Mouse (Mus musculus) midbrain, embryonic 14.5 days (tissue): ENCODE data around the gene Sik3. TPM values are rescaled to one million over a fixed set of nuclear protein-coding genes. Genes with fewer than 3 reads are reported as not detected.

Experiments used
- ATAC-seq: fragments of 200-750 bp; cut with Nextera tagmentation; 2 replicates; pipeline ENCODE4 v1.8.0; 2017; ENCODE audit warnings: moderate number of reproducible peaks, moderate library complexity; ENCODE audit not compliant: low FRiP score, low TSS enrichment
- DNase-seq: peaks from one replicate; pipeline ENCODE4 v3.0.0-alpha.2; 2015
- H3K27ac ChIP-seq: fragments of 300-500 bp; sonication (generic); replicated peaks from 2 replicates; pipeline ENCODE4 v1.5.1; 2014; ENCODE audit warnings: mild to moderate bottlenecking, low read depth, low read length, moderate library complexity
- H3K27me3 ChIP-seq: fragments of 300-500 bp; sonication (generic); 2 replicates; pipeline ENCODE4 v1.6.1; 2014; ENCODE audit warnings: low read length, control low read depth, mixed read lengths; ENCODE audit not compliant: control insufficient read depth, insufficient read depth
- H3K36me3 ChIP-seq: fragments of 300-500 bp; sonication (generic); 2 replicates; pipeline ENCODE4 v1.6.1; 2014; ENCODE audit warnings: low read length, control low read depth; ENCODE audit not compliant: control insufficient read depth, insufficient read depth
- H3K4me1 ChIP-seq: fragments of 300-500 bp; sonication (generic); 2 replicates; pipeline ENCODE4 v1.6.1; 2014; ENCODE audit warnings: mild to moderate bottlenecking, antibody characterized with exemption, low read length, control low read depth; ENCODE audit not compliant: control insufficient read depth, insufficient read depth
- H3K4me2 ChIP-seq: fragments of 300-500 bp; sonication (generic); 2 replicates; pipeline ENCODE4 v1.6.1; 2014; ENCODE audit warnings: mild to moderate bottlenecking, low read length, moderate library complexity
- H3K4me3 ChIP-seq: fragments of 300-500 bp; sonication (generic); replicated peaks from 2 replicates; pipeline ENCODE4 v1.5.1; 2014; ENCODE audit warnings: low read depth, low read length
- H3K9ac ChIP-seq: fragments of 300-500 bp; sonication (generic); replicated peaks from 2 replicates; pipeline ENCODE4 v1.6.1; 2014; ENCODE audit warnings: mild to moderate bottlenecking, low read length, moderate library complexity
- H3K9me3 ChIP-seq: fragments of 300-500 bp; sonication (generic); 2 replicates; pipeline ENCODE4 v1.6.1; 2016; ENCODE audit warnings: low read length, control low read depth, mixed read lengths; ENCODE audit not compliant: control insufficient read depth
- WGBS: fragments of 180-500 bp; shearing (Covaris S2); extraction: QIAGEN DNeasy Blood & Tissue Kit; methylation state at CpG from one replicate; pipeline ENCODE4 v1.1.7; 2014; 5-methylcytosine and 5-hydroxymethylcytosine counted together
- polyA plus RNA-seq: library from polyadenylated mRNA; unstranded; fragments of >200 nt; fragmentation: Nextera tagmentation; extraction: Ambion mirVana; gene quantifications from 2 replicates; pipeline ENCODE4 v1.2.1, GENCODE M21; 2014

The Sik3 gene
- polyA plus RNA-seq, 1 experiment from 2014 or later = 10.3 TPM

GRCm38 (mm10) chr9:46072101-46072835 lies 59.6 kb downstream of the Sik3 start:
- no peak for ATAC-seq
- H3K4me3 ChIP-seq = no peak overlapping the region
- no peak for DNase-seq
- H3K4me2 ChIP-seq = no peak overlapping the region
- H3K9me3 ChIP-seq = no peaks in the 10 kb centered on the region
- no peaks in the 10 kb centered on the region for H3K36me3 ChIP-seq
- WGBS = 74% methylated on average over 9 of the region's 9 CpGs
- H3K27me3 ChIP-seq = no peaks in the 10 kb centered on the region
- H3K4me1 ChIP-seq = 0 out of 2 replicates have a peak, but pooled peaks cover 4% of the 10 kb centered on the region
- no peak overlapping the region for H3K9ac ChIP-seq
- H3K27ac ChIP-seq = no peak overlapping the region

GRCm38 (mm10) chr9:46073443-46073842 lies 60.8 kb downstream of the Sik3 start:
- Histone ChIP-seq H3K36me3 (no peaks in the 10 kb centered on the region), H3K9ac (no peak overlapping the region), H3K4me1 (0 out of 2 replicates have a peak, but pooled peaks cover 4% of the 10 kb centered on the region), H3K4me3 (no peak overlapping the region), H3K27ac (no peak overlapping the region), H3K4me2 (no peak overlapping the region), H3K27me3 (no peaks in the 10 kb centered on the region), H3K9me3 (no peaks in the 10 kb centered on the region)
- 90% methylated on average over 3 of the region's 3 CpGs for WGBS
- DNase-seq = no peak
- no peak for ATAC-seq

- no peak overlapping the region for H3K4me2 ChIP-seq
- no peaks in the 10 kb centered on the region for H3K36me3 ChIP-seq
- no peak for ATAC-seq
- WGBS = 84% methylated on average over 2 of the region's 2 CpGs
- H3K27me3 ChIP-seq = no peaks in the 10 kb centered on the region
- no peak overlapping the region for H3K4me3 ChIP-seq
- no peak for DNase-seq
- H3K9ac ChIP-seq = no peak overlapping the region
- H3K27ac ChIP-seq = no peak overlapping the region
- H3K4me1 ChIP-seq = 0 out of 2 replicates have a peak, but pooled peaks cover 4% of the 10 kb centered on the region
- no peaks in the 10 kb centered on the region for H3K9me3 ChIP-seq
Observed at GRCm38 (mm10) chr9:46075578-46075977, 63.0 kb downstream of the Sik3 start.

GRCm38 (mm10) chr9:46082381-46082821 lies 69.8 kb downstream of the Sik3 start:
- H3K36me3 ChIP-seq = no peaks in the 10 kb centered on the region
- H3K4me3 ChIP-seq = no peak overlapping the region
- H3K27ac ChIP-seq = no peak overlapping the region
- H3K4me1 ChIP-seq = no peaks in the 10 kb centered on the region
- H3K4me2 ChIP-seq = no peak overlapping the region
- H3K9me3 ChIP-seq = no peaks in the 10 kb centered on the region
- H3K27me3 ChIP-seq = no peaks in the 10 kb centered on the region
- DNase-seq (peak; percentile 14), ATAC-seq (no peak)
- 73% methylated on average over 6 of the region's 6 CpGs for WGBS
- no peak overlapping the region for H3K9ac ChIP-seq

GRCm38 (mm10) chr9:46083490-46083893 lies 70.9 kb downstream of the Sik3 start:
- Histone ChIP-seq H3K9ac (no peak overlapping the region), H3K4me3 (no peak overlapping the region), H3K9me3 (no peaks in the 10 kb centered on the region), H3K27ac (no peak overlapping the region), H3K4me1 (no peaks in the 10 kb centered on the region), H3K27me3 (no peaks in the 10 kb centered on the region), H3K4me2 (no peak overlapping the region), H3K36me3 (no peaks in the 10 kb centered on the region)
- peak; percentile 16 for DNase-seq
- ATAC-seq = no peak
- 71% methylated on average over 7 of the region's 7 CpGs for WGBS

- Histone ChIP-seq H3K4me2 (no peak overlapping the region), H3K9ac (no peak overlapping the region), H3K4me3 (no peak overlapping the region), H3K4me1 (0 out of 2 replicates have a peak, but pooled peaks cover 4% of the 10 kb centered on the region), H3K36me3 (no peaks in the 10 kb centered on the region), H3K27me3 (no peaks in the 10 kb centered on the region), H3K9me3 (no peaks in the 10 kb centered on the region), H3K27ac (no peak overlapping the region)
- ATAC-seq = no peak
- DNase-seq = peak; percentile 11
- WGBS = 50% methylated on average over 6 of the region's 7 CpGs
Observed at GRCm38 (mm10) chr9:46085898-46086297, 73.3 kb downstream of the Sik3 start.

GRCm38 (mm10) chr9:46086826-46087225 lies 74.2 kb downstream of the Sik3 start:
- Histone ChIP-seq H3K9me3 (no peaks in the 10 kb centered on the region), H3K9ac (no peak overlapping the region), H3K4me1 (0 out of 2 replicates have a peak, but pooled peaks cover 4% of the 10 kb centered on the region), H3K4me2 (no peak overlapping the region), H3K36me3 (no peaks in the 10 kb centered on the region), H3K27me3 (no peaks in the 10 kb centered on the region), H3K27ac (no peak overlapping the region), H3K4me3 (no peak overlapping the region)
- 89% methylated on average over 3 of the region's 3 CpGs for WGBS
- ATAC-seq (no peak), DNase-seq (no peak)

- no peaks in the 10 kb centered on the region for H3K27me3 ChIP-seq
- H3K9ac ChIP-seq = no peak overlapping the region
- H3K27ac ChIP-seq = no peak overlapping the region
- H3K9me3 ChIP-seq = no peaks in the 10 kb centered on the region
- H3K4me1 ChIP-seq = 0 out of 2 replicates have a peak, but pooled peaks cover 4% of the 10 kb centered on the region
- no peaks in the 10 kb centered on the region for H3K36me3 ChIP-seq
- 81% methylated on average over 5 of the region's 5 CpGs for WGBS
- no peak for DNase-seq
- ATAC-seq = no peak
- no peak overlapping the region for H3K4me2 ChIP-seq
- H3K4me3 ChIP-seq = no peak overlapping the region
Observed at GRCm38 (mm10) chr9:46087461-46087860, 74.8 kb downstream of the Sik3 start.

GRCm38 (mm10) chr9:46088722-46089121 lies 76.1 kb downstream of the Sik3 start:
- Histone ChIP-seq H3K27ac (no peak overlapping the region), H3K9ac (no peak overlapping the region), H3K9me3 (no peaks in the 10 kb centered on the region), H3K36me3 (no peaks in the 10 kb centered on the region), H3K4me3 (no peak overlapping the region), H3K4me1 (0 out of 2 replicates have a peak, but pooled peaks cover 4% of the 10 kb centered on the region), H3K27me3 (no peaks in the 10 kb centered on the region), H3K4me2 (no peak overlapping the region)
- no peak for DNase-seq
- ATAC-seq = no peak
- WGBS = 84% methylated on average over 10 of the region's 10 CpGs
